Mouse (Mus musculus): Measurements from ENCODE around the gene Smyd4.

GRCm38 (mm10) chr11:75343096-75343495 lies 5.1 kb upstream of the Smyd4 start:
- TF ChIP-seq POLR2A (IDR thresholded peaks at IDR 0.05; ENCODE audit: borderline replicate concordance, extremely low read depth, low read depth, low read length) (no peak), CTCF (IDR thresholded peaks at IDR 0.05; ENCODE audit: insufficient read depth, low read length) (no peak)
